Mouse (Mus musculus): Measurements from ENCODE around the gene Slc6a21.
"Not testable (repeated sequence)": the region's sequence is repeated elsewhere in the genome, so short reads cannot be mapped to it uniquely, and the experiment has no call there.

DNA sequence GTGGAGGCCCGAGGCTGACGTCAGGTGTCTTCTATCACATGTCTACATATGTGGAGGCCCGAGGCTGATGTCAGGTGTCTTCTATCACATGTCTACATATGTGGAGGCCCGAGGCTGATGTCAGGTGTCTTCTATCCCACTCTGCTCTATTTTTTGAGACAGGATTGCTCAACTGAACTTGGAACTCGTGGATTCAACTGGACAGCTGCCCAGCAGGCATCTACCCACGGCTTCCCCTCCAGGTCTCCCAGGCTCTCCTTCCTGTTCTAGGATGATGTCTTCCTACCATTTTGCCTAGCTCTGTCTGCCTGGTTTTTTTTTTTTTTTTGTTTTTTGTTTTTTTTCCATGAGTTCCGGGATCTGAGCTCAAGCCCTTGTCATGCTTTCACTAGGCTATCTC is 21.5 kb upstream of the Slc6a21 start:
- not testable (repeated sequence) for TF ChIP-seq POLR2A (IDR thresholded peaks at IDR 0.05; ENCODE audit: borderline replicate concordance, extremely low read depth, low read depth, low read length); CTCF (IDR thresholded peaks at IDR 0.05; ENCODE audit: insufficient read depth, low read length)

Data from lung, adult 2 months (tissue).